Mouse (Mus musculus) C2C12 (cell line): ENCODE results near the gene Cntn4.

Experiments used
- MYOD1 ChIP-seq: IDR thresholded peaks from one replicate; pipeline ENCODE4 v1.6.1; 2011; ENCODE audit warnings: low read depth; ENCODE audit not compliant: control insufficient read depth, insufficient read length
- USF1 ChIP-seq: IDR thresholded peaks from one replicate; pipeline ENCODE4 v1.6.1; 2011; ENCODE audit warnings: low read depth, mild to moderate bottlenecking, control low read depth, moderate library complexity

DNA sequence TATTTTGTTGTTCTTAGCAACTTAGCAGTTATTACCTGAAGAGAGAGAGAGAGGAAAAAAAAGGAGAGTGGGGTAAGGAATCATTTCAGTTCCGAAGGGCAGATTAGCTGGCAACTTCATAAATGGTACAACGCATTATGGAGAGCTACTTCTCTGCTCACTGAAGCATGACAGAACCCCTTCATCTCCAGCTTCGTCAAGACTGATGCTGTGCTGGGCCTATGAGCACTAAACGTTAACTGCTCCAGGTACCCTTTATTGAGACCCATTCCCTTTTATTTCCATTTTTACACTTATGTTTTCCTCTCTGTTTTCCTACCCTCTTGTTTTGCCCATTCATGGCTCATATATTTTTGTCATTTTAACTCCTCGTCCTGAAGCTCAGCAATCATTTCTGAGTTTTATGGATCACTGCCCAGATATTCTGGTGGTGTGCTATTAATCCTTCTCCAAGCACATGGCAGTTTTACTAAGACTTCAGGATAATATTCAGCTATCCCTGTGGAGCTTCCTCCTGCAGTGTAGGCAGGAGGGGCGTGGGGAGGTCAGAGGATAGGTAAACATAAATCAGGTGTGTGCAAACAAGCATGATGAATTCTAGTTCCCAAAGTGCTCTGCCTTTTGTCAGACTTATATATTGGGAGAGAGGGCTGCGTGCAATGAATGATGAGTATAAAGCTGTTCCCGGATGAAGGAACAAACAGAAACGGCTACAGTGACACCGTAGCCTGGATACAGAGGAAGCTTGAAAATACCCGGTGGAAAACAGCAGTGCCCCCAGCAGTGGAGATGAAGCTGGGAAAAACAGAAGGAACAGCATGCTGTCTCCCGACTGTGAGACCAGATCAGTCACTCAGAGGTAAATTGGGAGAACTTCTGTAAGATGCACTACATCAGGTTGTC lies 559.8 kb downstream of the Cntn4 start:
- no peak for TF ChIP-seq USF1
- TF ChIP-seq MYOD1 = no peak
